Comparison of ENCODE assay signal across 20 mouse cellular contexts in the genomic region with DNA sequence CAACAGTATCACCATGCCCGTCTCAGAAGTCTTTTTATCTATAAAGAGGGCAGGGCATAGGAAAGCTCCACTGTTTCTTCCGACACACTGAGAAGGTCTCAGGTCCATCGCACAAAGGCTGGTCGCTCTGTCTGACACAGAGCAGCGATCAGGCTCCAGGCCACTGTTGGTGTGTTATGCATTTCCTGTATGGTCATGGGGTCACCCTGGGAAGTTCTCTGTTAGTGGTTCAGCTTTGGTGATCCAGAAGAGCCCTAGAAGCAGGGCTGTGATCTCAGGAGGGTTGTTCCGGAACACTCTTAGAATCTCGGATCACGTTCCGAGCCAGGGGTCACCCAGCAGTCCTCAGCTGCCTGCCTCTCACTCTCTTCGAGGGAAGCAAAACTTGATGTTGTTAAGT.
A peak's percentile ranks its signal among the peaks of the same experiment; 100 is the strongest.
DNase-seq lines count a peak whose midpoint lies in the region; ATAC-seq and TF ChIP-seq lines count a peak whose summit lies in the region.
"Had no signal": no experiment of that assay in that cellular context is flagged by ENCODE, and none has a peak within 500 bp of the region (broad histone marks: within the 10 kb centered on the region; RNA-seq: fewer than 3 reads in every experiment).

No protein-coding gene starts in this region.

- H3K4me3 ChIP-seq in liver, postnatal 0 days (ENCODE audit: low read depth, low read length), result no peak overlapping the region
- H3K4me3 ChIP-seq in liver, embryonic 12.5 days, result no peak overlapping the region
- H3K4me3 ChIP-seq in stomach, postnatal 0 days (ENCODE audit: low read depth, low read length), result no peak overlapping the region
- H3K4me3 ChIP-seq: erythroblast, embryonic 14.5 days; limb, embryonic 12.5 days; midbrain, embryonic 10.5 days; stomach, embryonic 15.5 days had no signal

- H3K36me3 ChIP-seq in liver, postnatal 0 days (replicated peaks; ENCODE audit: insufficient read depth, low read length), result no peaks in the 10 kb centered on the region
- H3K36me3 ChIP-seq in liver, embryonic 12.5 days, result no peaks in the 10 kb centered on the region
- H3K36me3 ChIP-seq in stomach, postnatal 0 days (ENCODE audit: control insufficient read depth, insufficient read depth, low read length), result no peaks in the 10 kb centered on the region
- H3K36me3 ChIP-seq: limb, embryonic 12.5 days; midbrain, embryonic 10.5 days; stomach, embryonic 15.5 days had no signal

- TF ChIP-seq CTCF in liver, postnatal 0 days (IDR thresholded peaks at IDR 0.05; ENCODE audit: low read depth), result no peak
- no peak for TF ChIP-seq CTCF in stomach, postnatal 0 days (IDR thresholded peaks at IDR 0.05; ENCODE audit: low read depth)

- H3K9me3 ChIP-seq in liver, postnatal 0 days (ENCODE audit: low read length), result no peaks in the 10 kb centered on the region
- no peaks in the 10 kb centered on the region for H3K9me3 ChIP-seq in liver, embryonic 12.5 days (replicated peaks)
- no peaks in the 10 kb centered on the region for H3K9me3 ChIP-seq in stomach, postnatal 0 days (ENCODE audit: control insufficient read depth, low read length)
- H3K9me3 ChIP-seq: limb, embryonic 12.5 days; midbrain, embryonic 10.5 days; stomach, embryonic 15.5 days had no signal

- ATAC-seq in liver, postnatal 0 days, result no peak
- ATAC-seq in liver, embryonic 12.5 days, result no peak
- ATAC-seq in stomach, postnatal 0 days (ENCODE audit: low FRiP score, low TSS enrichment), result no peak
- ATAC-seq: forebrain, embryonic 14.5 days had no signal

- no peak overlapping the region for H3K9ac ChIP-seq in liver, postnatal 0 days (replicated peaks)
- no peak overlapping the region for H3K9ac ChIP-seq in liver, embryonic 12.5 days
- no peak overlapping the region for H3K9ac ChIP-seq in stomach, postnatal 0 days (ENCODE audit: low read length)
- H3K9ac ChIP-seq: limb, embryonic 12.5 days; stomach, embryonic 15.5 days had no signal

- DNase-seq in heart, adult 11 months, result peak; percentile 91
- no peak for DNase-seq in heart, postnatal 4 days
- DNase-seq in liver, postnatal 0 days, result no peak
- peak; percentile 38 for DNase-seq in kidney, postnatal 10 days
- DNase-seq in stomach, postnatal 0 days (ENCODE audit: low spot score), result peak; percentile 12
- DNase-seq in adrenal gland, adult 8-10 months, result no peak
- DNase-seq in left cerebral cortex, adult 11 months (ENCODE audit: low spot score), result no peak
- DNase-seq: adrenal gland, adult 2 months; cerebellum, adult 11-12 months; cerebellum, postnatal 36 days; gastrocnemius, postnatal 25 days; lung, postnatal 14 days had no signal

- H3K27me3 ChIP-seq in liver, postnatal 0 days (ENCODE audit: insufficient read depth, low read length), result no peaks in the 10 kb centered on the region
- no peaks in the 10 kb centered on the region; the same call in 1 of the 2 replicates for H3K27me3 ChIP-seq in liver, embryonic 12.5 days (replicated peaks)
- no peaks in the 10 kb centered on the region for H3K27me3 ChIP-seq in stomach, postnatal 0 days (ENCODE audit: control insufficient read depth, insufficient read depth, low read length)
- H3K27me3 ChIP-seq: limb, embryonic 12.5 days; stomach, embryonic 15.5 days had no signal

- H3K4me1 ChIP-seq in liver, postnatal 0 days (ENCODE audit: insufficient read depth), result peaks cover 20% of the 10 kb centered on the region
- peaks cover 13% of the 10 kb centered on the region; the same call in 1 of the 2 replicates for H3K4me1 ChIP-seq in liver, embryonic 12.5 days
- no peaks in the 10 kb centered on the region for H3K4me1 ChIP-seq in stomach, postnatal 0 days (replicated peaks; ENCODE audit: control insufficient read depth, insufficient read depth)

- H3K4me2 ChIP-seq in liver, postnatal 0 days (ENCODE audit: low read depth, low read length), result no peak overlapping the region
- H3K4me2 ChIP-seq in liver, embryonic 12.5 days, result no peak overlapping the region
- H3K4me2 ChIP-seq in stomach, postnatal 0 days (replicated peaks; ENCODE audit: low read depth), result no peak overlapping the region
- H3K4me2 ChIP-seq: heart, embryonic 11.5 days; limb, embryonic 12.5 days; stomach, embryonic 15.5 days had no signal

- 75% methylated on average over 10 of the region's 10 CpGs for WGBS in liver, postnatal 0 days (ENCODE audit: insufficient replicate concordance)
- WGBS in liver, embryonic 12.5 days (ENCODE audit: insufficient replicate concordance), result 68% methylated on average over 10 of the region's 10 CpGs
- 67% methylated on average over 10 of the region's 10 CpGs for WGBS in stomach, postnatal 0 days

- peak overlapping the region; percentile 31; the same call in 1 of the 2 replicates for H3K27ac ChIP-seq in liver, postnatal 0 days (ENCODE audit: low read depth)
- no peak overlapping the region for H3K27ac ChIP-seq in liver, embryonic 12.5 days
- no peak overlapping the region for H3K27ac ChIP-seq in stomach, postnatal 0 days (replicated peaks)
- H3K27ac ChIP-seq: hindbrain, postnatal 0 days; limb, embryonic 12.5 days; midbrain, embryonic 10.5 days; stomach, embryonic 15.5 days had no signal

- TF ChIP-seq EP300 in liver, postnatal 0 days (IDR thresholded peaks at IDR 0.05; ENCODE audit: low read depth), result no peak
- no peak for TF ChIP-seq EP300 in stomach, postnatal 0 days (optimal IDR thresholded peaks at IDR 0.05)

Comparison
In these comparisons a context has a peak if more than half of its experiments do, and no peak if none do; other contexts are left out.
1. DNase-seq: peak in heart, adult 11 months (single experiment), kidney, postnatal 10 days (single experiment) and stomach, postnatal 0 days (single experiment); none in heart, postnatal 4 days (single experiment), liver, postnatal 0 days (single experiment), adrenal gland, adult 8-10 months (single experiment) and left cerebral cortex, adult 11 months (single experiment).